Mouse (Mus musculus): ENCODE measurements around the gene Arhgap28. TPM values are rescaled to one million over a fixed set of nuclear protein-coding genes. Genes with fewer than 3 reads are reported as not detected.

The Arhgap28 gene
- polyA plus RNA-seq, 1 experiment from 2014 or later, result 35.6 TPM

DNA sequence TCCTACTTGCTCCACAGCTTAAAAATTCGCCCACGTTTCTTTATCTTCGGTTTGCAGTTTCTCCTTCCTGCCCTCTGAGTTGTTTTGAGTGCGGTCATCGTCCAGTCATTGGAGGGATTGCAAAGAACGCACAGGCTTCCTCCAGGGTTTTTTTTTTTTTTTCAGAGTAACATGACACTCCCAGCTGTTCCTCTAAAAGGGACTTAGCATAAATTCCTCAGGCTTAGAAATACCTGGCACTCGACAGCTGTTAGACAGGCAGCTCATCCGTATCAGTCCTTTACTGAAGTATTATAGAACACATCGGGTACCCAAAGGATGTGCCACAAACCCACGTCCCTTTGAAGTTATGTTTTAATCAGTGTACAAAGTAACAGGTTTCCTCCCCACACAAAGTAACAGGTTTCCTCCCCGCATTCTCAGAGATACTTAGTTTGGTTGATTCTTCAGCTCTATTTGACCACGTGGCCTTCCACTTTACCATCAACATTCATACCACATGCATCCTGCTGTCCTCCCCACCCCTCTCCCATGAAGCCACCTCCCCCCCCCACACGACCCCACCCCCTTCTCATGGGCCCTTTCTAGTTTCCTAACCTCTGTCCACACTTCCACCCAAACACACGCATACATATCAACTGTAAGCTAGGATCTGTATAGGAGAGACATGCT lies 7.7 kb downstream of the Arhgap28 start:
- no peak overlapping the region for H3K9ac ChIP-seq (ENCODE audit: low read depth, low read length)
- 23% methylated on average over 14 of the region's 14 CpGs for WGBS
- no peaks in the 10 kb centered on the region for H3K9me3 ChIP-seq (ENCODE audit: control insufficient read depth, low read length)
- no peak overlapping the region for H3K4me3 ChIP-seq (ENCODE audit: low read depth, low read length)
- DNase-seq (ENCODE audit: low spot score), result no peak
- no peaks in the 10 kb centered on the region for H3K27me3 ChIP-seq (ENCODE audit: control insufficient read depth, insufficient read depth, low read length)
- H3K4me2 ChIP-seq (replicated peaks; ENCODE audit: low read depth, low read length), result no peak overlapping the region
- no peaks in the 10 kb centered on the region for H3K36me3 ChIP-seq (ENCODE audit: control insufficient read depth, insufficient read depth, low read length)
- H3K27ac ChIP-seq (ENCODE audit: low read depth, low read length), result no peak overlapping the region
- no peak for ATAC-seq (ENCODE audit: low FRiP score)
- no peaks in the 10 kb centered on the region for H3K4me1 ChIP-seq (replicated peaks; ENCODE audit: control insufficient read depth, insufficient read depth, low read length)

DNA sequence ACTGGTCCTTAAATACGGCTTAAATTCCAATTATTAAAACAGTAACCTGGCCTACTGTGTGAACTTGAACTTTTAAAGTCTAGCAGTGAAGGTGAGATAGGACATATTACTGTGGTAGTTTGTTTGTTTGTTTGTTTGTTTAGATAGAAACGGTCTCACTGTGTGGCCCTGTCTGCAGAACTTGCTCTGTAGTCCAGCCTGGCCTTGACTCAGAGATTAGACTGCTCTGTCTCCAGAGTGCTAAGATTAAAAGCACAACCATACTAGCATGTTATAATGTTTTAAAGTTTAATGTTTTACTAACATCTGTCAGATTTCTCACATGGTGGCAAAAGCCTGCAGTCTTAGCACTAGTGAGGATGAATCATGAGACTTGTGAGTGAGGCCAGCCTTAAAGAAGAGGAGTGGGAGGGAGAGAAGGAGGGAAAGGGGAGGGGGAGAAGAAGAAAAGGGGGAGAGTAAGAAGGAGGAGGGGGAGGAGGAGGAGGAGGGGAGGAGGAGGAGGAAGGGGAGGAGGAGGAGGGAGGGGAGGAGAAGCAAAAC lies 8.6 kb downstream of the Arhgap28 start:
- Histone ChIP-seq H3K4me2 (replicated peaks; ENCODE audit: low read depth, low read length) (no peak overlapping the region), H3K27me3 (ENCODE audit: control insufficient read depth, insufficient read depth, low read length) (no peaks in the 10 kb centered on the region), H3K36me3 (ENCODE audit: control insufficient read depth, insufficient read depth, low read length) (no peaks in the 10 kb centered on the region), H3K4me3 (ENCODE audit: low read depth, low read length) (no peak overlapping the region), H3K9me3 (ENCODE audit: control insufficient read depth, low read length) (no peaks in the 10 kb centered on the region), H3K4me1 (replicated peaks; ENCODE audit: control insufficient read depth, insufficient read depth, low read length) (no peaks in the 10 kb centered on the region), H3K9ac (ENCODE audit: low read depth, low read length) (no peak overlapping the region), H3K27ac (ENCODE audit: low read depth, low read length) (no peak overlapping the region)
- DNase-seq (ENCODE audit: low spot score), result no peak
- ATAC-seq (ENCODE audit: low FRiP score), result no peak
- 90% methylated on average over 2 of the region's 2 CpGs for WGBS

DNA sequence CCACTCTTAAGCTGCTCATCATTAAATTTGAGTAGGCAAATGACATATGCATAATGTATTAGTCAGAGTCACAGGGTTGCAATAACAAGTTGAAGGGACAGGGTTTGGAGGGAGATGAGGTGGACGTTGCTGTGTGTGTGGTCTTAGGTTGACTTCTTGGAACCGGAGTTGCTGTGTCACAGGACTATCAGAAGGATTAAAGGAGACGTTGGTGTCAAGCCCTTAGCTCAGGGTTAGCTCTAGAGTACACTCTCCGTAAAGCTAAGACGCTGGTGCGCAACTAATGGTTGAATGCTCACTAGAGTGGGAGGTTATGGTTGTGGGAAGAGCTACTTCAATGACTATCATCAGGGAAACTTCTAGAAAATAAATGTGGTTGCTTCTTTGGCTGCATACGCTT lies 9.1 kb downstream of the Arhgap28 start:
- DNase-seq (ENCODE audit: low spot score), result no peak
- WGBS, result 80% methylated on average over 7 of the region's 7 CpGs

DNA sequence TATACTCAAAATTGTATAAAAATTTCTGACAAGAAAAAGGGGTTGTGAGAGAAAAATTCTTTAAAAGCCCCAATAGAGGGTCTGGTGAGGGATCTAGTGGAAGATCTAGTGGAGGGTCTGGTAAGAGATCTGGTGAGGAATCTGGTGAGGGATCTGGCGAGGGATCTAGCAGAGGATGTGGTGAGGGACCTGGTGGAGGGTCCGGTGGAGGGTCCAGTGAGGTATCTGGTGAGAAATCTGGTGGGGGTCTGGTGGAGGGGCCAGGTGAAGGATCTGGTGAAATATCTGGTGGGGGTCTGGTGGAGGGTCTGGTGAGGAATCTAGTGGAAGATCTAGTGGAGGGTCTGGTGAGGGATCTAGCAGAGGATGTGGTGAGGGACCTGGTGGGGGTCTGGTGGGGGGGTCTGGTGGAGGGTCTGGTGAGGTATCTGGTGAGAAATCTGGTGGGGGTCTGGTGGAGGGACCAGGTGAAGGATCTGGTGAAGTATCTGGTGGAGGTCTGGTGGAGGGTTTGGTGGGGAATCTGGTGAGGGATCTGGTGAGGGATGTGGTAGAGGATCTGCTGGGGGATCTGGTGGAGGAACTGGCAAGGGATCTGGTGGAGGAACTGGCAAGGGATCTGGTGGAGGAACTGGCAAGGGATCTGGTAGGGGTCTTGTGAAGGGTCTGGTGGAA lies 10.4 kb downstream of the Arhgap28 start:
- ATAC-seq (ENCODE audit: low FRiP score) (no peak), DNase-seq (ENCODE audit: low spot score) (no peak)
- WGBS, result 91% methylated on average over 2 of the region's 2 CpGs

More for the DNA sequence above, 9.1 kb downstream of the Arhgap28 start:
- Histone ChIP-seq H3K4me2 (replicated peaks; ENCODE audit: low read depth, low read length) (no peak overlapping the region), H3K4me3 (ENCODE audit: low read depth, low read length) (no peak overlapping the region), H3K36me3 (ENCODE audit: control insufficient read depth, insufficient read depth, low read length) (no peaks in the 10 kb centered on the region), H3K27ac (ENCODE audit: low read depth, low read length) (no peak overlapping the region), H3K9ac (ENCODE audit: low read depth, low read length) (no peak overlapping the region), H3K9me3 (ENCODE audit: control insufficient read depth, low read length) (no peaks in the 10 kb centered on the region), H3K27me3 (ENCODE audit: control insufficient read depth, insufficient read depth, low read length) (no peaks in the 10 kb centered on the region), H3K4me1 (replicated peaks; ENCODE audit: control insufficient read depth, insufficient read depth, low read length) (no peaks in the 10 kb centered on the region)
- ATAC-seq (ENCODE audit: low FRiP score), result no peak

DNA sequence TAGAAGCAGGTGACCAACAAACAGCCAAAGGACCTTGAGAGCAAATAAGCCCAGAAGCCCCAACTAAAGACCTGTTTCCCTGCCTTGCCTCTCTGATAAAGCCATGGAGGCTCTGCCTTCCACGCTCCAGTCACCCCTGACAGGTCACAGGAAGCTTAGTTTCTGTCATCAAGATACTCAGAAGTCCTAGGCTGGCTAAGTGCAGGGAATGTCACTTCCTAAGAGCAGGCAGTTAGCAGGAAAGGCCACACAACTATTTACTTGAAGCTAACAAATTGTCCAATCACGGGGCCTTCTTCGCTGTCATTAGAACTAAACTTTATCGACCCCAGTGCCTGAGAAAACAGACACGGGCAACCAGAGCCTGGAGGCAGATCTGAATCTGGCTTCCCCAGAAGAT lies 14.2 kb downstream of the Arhgap28 start:
- Histone ChIP-seq H3K4me2 (replicated peaks; ENCODE audit: low read depth, low read length) (no peak overlapping the region), H3K4me3 (ENCODE audit: low read depth, low read length) (no peak overlapping the region), H3K9me3 (ENCODE audit: control insufficient read depth, low read length) (no peaks in the 10 kb centered on the region), H3K27me3 (ENCODE audit: control insufficient read depth, insufficient read depth, low read length) (no peaks in the 10 kb centered on the region), H3K9ac (ENCODE audit: low read depth, low read length) (no peak overlapping the region), H3K27ac (ENCODE audit: low read depth, low read length) (no peak overlapping the region), H3K4me1 (replicated peaks; ENCODE audit: control insufficient read depth, insufficient read depth, low read length) (no peaks in the 10 kb centered on the region), H3K36me3 (ENCODE audit: control insufficient read depth, insufficient read depth, low read length) (no peaks in the 10 kb centered on the region)
- DNase-seq (ENCODE audit: low spot score), result no peak
- 60% methylated on average over 5 of the region's 5 CpGs for WGBS
- ATAC-seq (ENCODE audit: low FRiP score), result no peak

More for the DNA sequence above, 10.4 kb downstream of the Arhgap28 start:
- Histone ChIP-seq H3K9ac (ENCODE audit: low read depth, low read length) (no peak overlapping the region), H3K4me3 (ENCODE audit: low read depth, low read length) (no peak overlapping the region), H3K9me3 (ENCODE audit: control insufficient read depth, low read length) (no peaks in the 10 kb centered on the region), H3K4me2 (replicated peaks; ENCODE audit: low read depth, low read length) (no peak overlapping the region), H3K27ac (ENCODE audit: low read depth, low read length) (no peak overlapping the region), H3K36me3 (ENCODE audit: control insufficient read depth, insufficient read depth, low read length) (no peaks in the 10 kb centered on the region), H3K4me1 (replicated peaks; ENCODE audit: control insufficient read depth, insufficient read depth, low read length) (no peaks in the 10 kb centered on the region), H3K27me3 (ENCODE audit: control insufficient read depth, insufficient read depth, low read length) (no peaks in the 10 kb centered on the region)

DNA sequence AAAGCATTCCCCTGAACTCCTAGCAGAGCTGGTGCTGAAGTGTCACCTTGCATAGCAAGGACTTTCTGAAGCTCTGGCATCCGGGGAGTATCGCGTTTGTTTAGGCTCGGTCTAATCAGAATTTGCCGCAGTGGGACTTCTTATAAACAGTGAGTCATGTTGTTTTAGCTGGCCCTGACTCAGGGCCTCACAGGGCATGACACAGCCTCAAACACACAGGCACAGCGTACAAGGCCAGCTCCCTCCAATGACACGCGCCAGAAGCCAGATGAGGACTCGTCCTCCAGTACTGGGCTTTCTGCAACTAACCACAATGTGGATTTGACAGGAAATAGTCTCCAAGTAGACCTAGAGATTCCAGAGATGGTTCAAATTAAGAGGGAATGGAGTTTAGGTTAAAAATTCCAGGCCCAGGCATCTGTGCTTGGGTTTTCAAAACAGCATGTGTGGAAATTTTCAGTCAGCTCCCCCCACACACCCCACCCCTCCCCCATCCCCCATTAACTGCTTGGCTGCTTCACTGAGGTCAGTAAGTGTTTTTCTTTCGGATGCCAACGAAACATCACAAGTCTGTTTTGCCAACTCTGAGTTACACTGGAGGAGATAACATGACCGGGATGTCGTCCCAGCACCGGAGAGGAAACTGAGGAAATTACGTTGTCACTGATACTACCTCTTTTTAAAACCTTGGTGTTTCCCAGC lies 14.8 kb downstream of the Arhgap28 start:
- no peak for ATAC-seq (ENCODE audit: low FRiP score)
- WGBS, result 44% methylated on average over 15 of the region's 15 CpGs
- Histone ChIP-seq H3K9ac (ENCODE audit: low read depth, low read length) (no peak overlapping the region), H3K4me3 (ENCODE audit: low read depth, low read length) (no peak overlapping the region), H3K27ac (ENCODE audit: low read depth, low read length) (no peak overlapping the region), H3K9me3 (ENCODE audit: control insufficient read depth, low read length) (no peaks in the 10 kb centered on the region), H3K4me2 (replicated peaks; ENCODE audit: low read depth, low read length) (no peak overlapping the region), H3K4me1 (replicated peaks; ENCODE audit: control insufficient read depth, insufficient read depth, low read length) (no peaks in the 10 kb centered on the region), H3K27me3 (ENCODE audit: control insufficient read depth, insufficient read depth, low read length) (no peaks in the 10 kb centered on the region), H3K36me3 (ENCODE audit: control insufficient read depth, insufficient read depth, low read length) (no peaks in the 10 kb centered on the region)
- peak; percentile 44 for DNase-seq (ENCODE audit: low spot score)

DNA sequence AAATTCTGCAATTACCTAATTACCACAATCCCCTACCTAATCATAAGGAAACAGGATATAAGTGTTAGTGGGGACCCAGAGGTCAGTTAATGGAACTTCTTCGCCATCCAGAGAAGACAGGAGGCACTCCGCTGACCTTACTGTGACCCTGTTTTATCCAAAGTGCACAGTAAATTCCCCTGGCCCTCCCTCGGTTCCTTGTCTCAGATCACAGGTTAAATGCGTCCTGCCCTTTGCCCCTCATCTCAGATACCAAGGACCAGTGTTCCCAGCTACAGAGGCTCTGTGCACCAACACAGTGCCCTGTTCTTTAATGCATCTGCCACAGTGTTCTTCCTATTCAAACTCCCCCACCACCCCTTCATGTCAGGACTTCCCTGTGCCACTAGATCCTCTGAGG lies 18.4 kb downstream of the Arhgap28 start:
- WGBS, result 41% methylated on average over 4 of the region's 4 CpGs
- no peak overlapping the region for H3K9ac ChIP-seq (ENCODE audit: low read depth, low read length)
- DNase-seq (ENCODE audit: low spot score) (no peak), ATAC-seq (ENCODE audit: low FRiP score) (no peak)
- no peaks in the 10 kb centered on the region for H3K27me3 ChIP-seq (ENCODE audit: control insufficient read depth, insufficient read depth, low read length)
- no peaks in the 10 kb centered on the region for H3K36me3 ChIP-seq (ENCODE audit: control insufficient read depth, insufficient read depth, low read length)
- no peaks in the 10 kb centered on the region for H3K4me1 ChIP-seq (replicated peaks; ENCODE audit: control insufficient read depth, insufficient read depth, low read length)
- no peak overlapping the region for H3K4me3 ChIP-seq (ENCODE audit: low read depth, low read length)
- H3K27ac ChIP-seq (ENCODE audit: low read depth, low read length), result no peak overlapping the region
- H3K9me3 ChIP-seq (ENCODE audit: control insufficient read depth, low read length), result no peaks in the 10 kb centered on the region
- H3K4me2 ChIP-seq (replicated peaks; ENCODE audit: low read depth, low read length), result no peak overlapping the region

DNA sequence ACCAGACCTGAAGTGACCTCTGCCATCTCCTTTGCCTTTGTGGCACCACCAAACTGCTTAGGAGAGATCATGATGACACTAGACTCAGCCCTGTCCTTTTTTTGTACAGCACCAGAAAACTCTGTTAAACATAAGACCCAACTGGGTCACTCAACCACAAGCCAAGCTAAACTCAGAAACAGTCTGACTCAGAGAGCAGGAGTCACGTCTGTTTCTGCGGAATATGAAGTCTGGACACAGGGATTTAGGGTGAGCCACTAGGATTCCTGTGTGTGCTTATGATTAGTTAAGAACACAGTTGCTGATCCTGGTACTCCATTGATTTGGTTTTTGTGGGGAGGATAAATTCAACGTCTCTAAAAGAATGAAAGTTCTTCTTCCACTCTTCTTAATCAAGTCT lies 23.3 kb downstream of the Arhgap28 start:
- H3K9ac ChIP-seq (ENCODE audit: low read depth, low read length), result no peak overlapping the region
- WGBS, result 85% methylated on average over 3 of the region's 3 CpGs

More for the DNA sequence above, 23.3 kb downstream of the Arhgap28 start:
- no peaks in the 10 kb centered on the region for H3K27me3 ChIP-seq (ENCODE audit: control insufficient read depth, insufficient read depth, low read length)
- DNase-seq (ENCODE audit: low spot score) (no peak), ATAC-seq (ENCODE audit: low FRiP score) (no peak)
- no peaks in the 10 kb centered on the region for H3K9me3 ChIP-seq (ENCODE audit: control insufficient read depth, low read length)
- H3K36me3 ChIP-seq (ENCODE audit: control insufficient read depth, insufficient read depth, low read length), result no peaks in the 10 kb centered on the region
- H3K4me1 ChIP-seq (replicated peaks; ENCODE audit: control insufficient read depth, insufficient read depth, low read length), result no peaks in the 10 kb centered on the region
- H3K27ac ChIP-seq (ENCODE audit: low read depth, low read length), result no peak overlapping the region
- H3K4me3 ChIP-seq (ENCODE audit: low read depth, low read length), result no peak overlapping the region
- H3K4me2 ChIP-seq (replicated peaks; ENCODE audit: low read depth, low read length), result no peak overlapping the region

Measured in hindbrain, embryonic 11.5 days (tissue).